Mouse (Mus musculus): ENCODE data around the gene Cyp2w1.

- TF ChIP-seq CTCF (IDR thresholded peaks at IDR 0.05; ENCODE audit: low read depth, low read length) (peak; percentile 82), EP300 (IDR thresholded peaks at IDR 0.05; ENCODE audit: insufficient read depth, low read depth, low read length) (no peak)
These were observed 8.3 kb upstream of the Cyp2w1 start for GRCm38 (mm10) chr5:139344021-139344686.
